Mouse (Mus musculus) forebrain, postnatal 0 days (tissue): Measurements from ENCODE around the gene Gm44805. TPM values are rescaled to one million over a fixed set of nuclear protein-coding genes. Genes with fewer than 3 reads are reported as not detected.
"Not testable (repeated sequence)": the region's sequence is repeated elsewhere in the genome, so short reads cannot be mapped to it uniquely, and the experiment has no call there.

Experiments used
- ATAC-seq: fragments of 200-750 bp; cut with Nextera tagmentation; 2 replicates; pipeline ENCODE4 v1.8.0; 2017; ENCODE audit warnings: mild to moderate bottlenecking, moderate library complexity
- DNase-seq: peaks from one replicate; pipeline ENCODE4 v3.0.0-alpha.2; 2015
- H3K27ac ChIP-seq: fragments of 300-500 bp; sonication (generic); 2 replicates; pipeline ENCODE4 v1.5.1; 2014; ENCODE audit warnings: low read depth, mild to moderate bottlenecking, antibody characterized with exemption, low read length, moderate library complexity, mixed read lengths
- H3K27me3 ChIP-seq: fragments of 300-500 bp; sonication (generic); 2 replicates; pipeline ENCODE4 v1.6.1; 2014; ENCODE audit warnings: mild to moderate bottlenecking, low read length, mixed read lengths; ENCODE audit not compliant: insufficient read depth
- H3K36me3 ChIP-seq: fragments of 300-500 bp; sonication (generic); 2 replicates; pipeline ENCODE4 v1.6.1; 2014; ENCODE audit warnings: mild to moderate bottlenecking, moderate library complexity; ENCODE audit not compliant: insufficient read depth
- H3K4me1 ChIP-seq: fragments of 300-500 bp; sonication (generic); 2 replicates; pipeline ENCODE4 v1.6.1; 2014; ENCODE audit warnings: antibody characterized with exemption; ENCODE audit not compliant: insufficient read depth
- H3K4me2 ChIP-seq: fragments of 300-500 bp; sonication (generic); 2 replicates; pipeline ENCODE4 v1.6.1; 2014; ENCODE audit warnings: low read depth, mild to moderate bottlenecking, moderate library complexity
- H3K4me3 ChIP-seq: fragments of 300-500 bp; sonication (generic); 2 replicates; pipeline ENCODE4 v1.5.1; 2014; ENCODE audit warnings: low read depth, low read length, mixed read lengths
- H3K9ac ChIP-seq: fragments of 300-500 bp; sonication (generic); 2 replicates; pipeline ENCODE4 v1.6.1; 2014; ENCODE audit warnings: mild to moderate bottlenecking
- H3K9me3 ChIP-seq: fragments of 300-500 bp; sonication (generic); 2 replicates; pipeline ENCODE4 v1.6.1; 2016; ENCODE audit warnings: low read length
- CTCF ChIP-seq: sonication (generic); IDR thresholded peaks from 2 replicates; pipeline ENCODE4 v1.5.1; 2016; ENCODE audit warnings: antibody characterized with exemption, control low read depth, low read depth
- WGBS: fragments of 180-500 bp; shearing (Covaris S2); extraction: QIAGEN DNeasy Blood & Tissue Kit; methylation state at CpG from one replicate; pipeline ENCODE4 v1.1.7; 2014; 5-methylcytosine and 5-hydroxymethylcytosine counted together
- polyA plus RNA-seq: library from polyadenylated mRNA; unstranded; fragments of >200 nt; fragmentation: Nextera tagmentation; extraction: Ambion mirVana; gene quantifications from 2 replicates; pipeline ENCODE4 v1.2.1, GENCODE M21; 2015
- total RNA-seq: library from RNA; depleted of rRNA; stranded (reverse); fragments of >200 nt; gene quantifications from 2 replicates; pipeline ENCODE4 v1.2.3, GENCODE M21; 2014

Gene Gm44805
- total and polyA plus RNA-seq, 2 experiments from 2014 or later, result not detected

GRCm38 (mm10) chr7:19688611-19689010, 7.4 kb upstream of the Gm44805 start:
- 88% methylated on average over 2 of the region's 2 CpGs for WGBS
- no peak for ATAC-seq
- Histone ChIP-seq H3K4me2 (no peak overlapping the region), H3K9me3 (no peaks in the 10 kb centered on the region), H3K4me3 (no peak overlapping the region), H3K27me3 (no peaks in the 10 kb centered on the region), H3K9ac (no peak overlapping the region), H3K36me3 (no peaks in the 10 kb centered on the region), H3K27ac (no peak overlapping the region), H3K4me1 (no peaks in the 10 kb centered on the region)
- no peak for DNase-seq
- no peak for TF ChIP-seq CTCF

DNA sequence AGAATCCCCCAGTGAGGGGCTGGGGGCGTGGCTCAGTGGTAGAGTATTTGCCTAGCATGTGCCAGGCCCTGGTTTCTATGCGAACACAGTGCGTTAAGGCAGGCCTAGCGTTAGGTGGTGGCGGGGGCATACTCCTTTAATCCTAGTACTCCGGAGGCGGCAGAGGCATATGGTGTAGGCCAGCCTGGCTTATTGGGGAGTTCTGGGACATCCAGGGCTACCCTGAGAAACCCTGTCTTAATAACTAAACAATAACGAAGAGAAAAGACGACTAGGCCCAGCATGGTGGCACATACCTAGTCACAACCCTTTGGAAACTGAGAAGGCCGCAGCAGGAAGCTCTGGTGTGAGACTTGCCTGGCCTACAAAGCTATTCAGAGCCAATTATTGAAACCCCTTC, 6.9 kb upstream of the Gm44805 start:
- H3K27me3 ChIP-seq, result no peaks in the 10 kb centered on the region
- H3K4me3 ChIP-seq, result no peak overlapping the region
- WGBS, result 92% methylated on average over 10 of the region's 10 CpGs
- ATAC-seq, result no peak
- no peaks in the 10 kb centered on the region for H3K9me3 ChIP-seq
- no peak overlapping the region for H3K9ac ChIP-seq
- no peak for DNase-seq
- no peak overlapping the region for H3K27ac ChIP-seq
- H3K4me1 ChIP-seq, result no peaks in the 10 kb centered on the region
- H3K4me2 ChIP-seq, result no peak overlapping the region
- no peaks in the 10 kb centered on the region for H3K36me3 ChIP-seq
- TF ChIP-seq CTCF, result no peak

DNA sequence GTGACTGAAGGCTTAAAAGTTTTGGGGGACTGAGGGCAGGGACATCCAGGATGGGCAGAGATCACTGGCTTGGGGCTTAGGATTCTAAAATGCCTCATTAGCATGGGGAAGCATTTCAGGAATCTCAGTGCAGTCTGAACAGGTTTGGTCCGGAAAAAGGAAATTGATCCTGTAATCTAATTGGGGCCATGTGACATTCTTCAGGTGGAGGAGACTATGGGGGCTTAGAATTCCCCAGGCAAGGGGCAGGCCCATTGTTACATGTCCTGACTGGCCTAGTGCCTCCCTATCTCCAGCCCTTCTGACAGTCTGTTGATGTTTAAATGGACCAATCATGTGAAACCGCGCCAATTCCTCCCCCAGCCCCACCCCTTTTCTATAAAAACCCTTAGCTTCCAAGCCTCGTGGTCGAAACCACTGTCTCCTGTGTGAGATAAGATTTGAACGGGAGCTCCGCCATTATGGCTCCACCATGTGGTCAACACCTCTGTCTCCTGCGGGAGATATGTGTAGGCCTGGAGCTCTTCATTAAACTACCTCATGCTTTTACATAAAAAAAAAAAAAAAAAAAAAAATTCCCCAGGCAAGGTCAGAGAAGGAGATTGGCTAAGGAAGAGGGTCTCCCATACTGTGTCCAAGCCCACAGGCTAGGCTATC, 5.8 kb upstream of the Gm44805 start:
- not testable (repeated sequence) for ATAC-seq, H3K4me3 ChIP-seq, H3K4me1 ChIP-seq, DNase-seq, H3K9me3 ChIP-seq, H3K27me3 ChIP-seq, H3K4me2 ChIP-seq, H3K27ac ChIP-seq, H3K9ac ChIP-seq, H3K36me3 ChIP-seq
- 75% methylated on average over 8 of the region's 8 CpGs for WGBS

DNA sequence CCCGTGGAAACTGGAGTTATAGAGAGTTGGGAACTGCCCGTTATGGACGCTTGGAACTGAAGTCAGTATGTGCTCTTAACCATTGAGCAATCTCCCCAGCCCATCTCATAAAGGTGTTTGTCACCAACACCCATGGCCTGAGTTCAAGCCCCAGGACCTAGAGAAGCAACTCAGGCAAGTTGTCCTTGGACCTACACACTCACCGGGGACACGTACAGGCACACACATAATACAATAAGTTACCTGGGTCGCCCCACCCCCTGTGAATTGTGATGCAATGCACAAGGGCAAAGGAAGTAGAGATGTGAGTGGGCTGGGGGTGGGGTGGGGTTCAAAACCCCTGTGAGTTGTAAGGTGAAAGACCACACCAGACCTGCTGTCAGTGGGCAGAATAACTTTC, 5.3 kb upstream of the Gm44805 start:
- ATAC-seq (no peak), DNase-seq (no peak)
- Histone ChIP-seq H3K27me3 (no peaks in the 10 kb centered on the region), H3K9me3 (no peaks in the 10 kb centered on the region), H3K4me3 (no peak overlapping the region), H3K4me2 (no peak overlapping the region), H3K27ac (no peak overlapping the region), H3K36me3 (no peaks in the 10 kb centered on the region), H3K4me1 (no peaks in the 10 kb centered on the region), H3K9ac (no peak overlapping the region)
- no peak for TF ChIP-seq CTCF
- WGBS, result 91% methylated on average over 6 of the region's 6 CpGs

- TF ChIP-seq CTCF, result no peak
- H3K27me3 ChIP-seq, result no peaks in the 10 kb centered on the region
- WGBS, result 57% methylated on average over 4 of the region's 4 CpGs
- H3K9me3 ChIP-seq, result no peaks in the 10 kb centered on the region
- H3K9ac ChIP-seq, result no peak overlapping the region
- no peak overlapping the region for H3K4me2 ChIP-seq
- H3K36me3 ChIP-seq, result no peaks in the 10 kb centered on the region
- no peak for DNase-seq
- H3K4me3 ChIP-seq, result no peak overlapping the region
- no peak for ATAC-seq
- no peak overlapping the region for H3K27ac ChIP-seq
- H3K4me1 ChIP-seq, result no peaks in the 10 kb centered on the region
These were observed 4.2 kb upstream of the Gm44805 start for GRCm38 (mm10) chr7:19685374-19685773.

- Histone ChIP-seq H3K27ac (no peak overlapping the region), H3K4me3 (no peak overlapping the region), H3K27me3 (no peaks in the 10 kb centered on the region), H3K4me1 (no peaks in the 10 kb centered on the region), H3K36me3 (no peaks in the 10 kb centered on the region), H3K9ac (no peak overlapping the region), H3K4me2 (no peak overlapping the region), H3K9me3 (no peaks in the 10 kb centered on the region)
- ATAC-seq (no peak), DNase-seq (no peak)
- no peak for TF ChIP-seq CTCF
- 85% methylated on average over 6 of the region's 6 CpGs for WGBS
These were observed 2.6 kb upstream of the Gm44805 start for GRCm38 (mm10) chr7:19683771-19684201.

DNA sequence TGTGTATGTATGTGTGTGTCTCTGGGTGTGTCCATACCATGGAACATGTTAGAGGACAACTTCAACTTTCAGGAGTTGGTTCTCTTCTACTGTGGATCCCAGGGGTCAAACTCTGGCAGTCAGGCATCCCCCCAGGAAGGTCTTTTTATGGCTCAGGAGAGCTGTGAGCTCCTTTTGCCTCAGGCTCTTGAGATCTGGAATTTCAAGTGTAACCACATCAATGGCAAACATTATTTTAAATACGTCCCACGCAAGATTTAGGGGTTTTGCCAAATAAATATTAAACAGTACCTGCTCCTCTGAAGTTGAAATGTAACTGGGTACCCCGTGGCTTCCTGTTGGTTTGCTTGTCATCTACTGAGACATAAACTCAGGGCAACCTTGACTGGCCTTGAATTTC, 1.8 kb upstream of the Gm44805 start:
- Histone ChIP-seq H3K4me3 (no peak overlapping the region), H3K4me2 (no peak overlapping the region), H3K27ac (no peak overlapping the region), H3K27me3 (no peaks in the 10 kb centered on the region), H3K4me1 (no peaks in the 10 kb centered on the region), H3K9ac (no peak overlapping the region), H3K9me3 (no peaks in the 10 kb centered on the region), H3K36me3 (no peaks in the 10 kb centered on the region)
- DNase-seq (no peak), ATAC-seq (no peak)
- TF ChIP-seq CTCF, result no peak
- WGBS, result 86% methylated on average over 3 of the region's 3 CpGs
